Mouse (Mus musculus) spleen, adult 2 months (tissue): ENCODE measurements around the gene Cmtr1.

Source experiments
- CTCF ChIP-seq: fragments of 200-500 bp; IDR thresholded peaks from 2 replicates; pipeline ENCODE4 v1.5.1; 2011; ENCODE audit warnings: mild to moderate bottlenecking, inconsistent platforms; ENCODE audit not compliant: insufficient read depth, insufficient read length, insufficient replicate concordance; ENCODE audit errors: extremely low read depth
- POLR2A ChIP-seq: fragments of 200-500 bp; IDR thresholded peaks from 2 replicates; pipeline ENCODE4 v1.6.1; 2011; ENCODE audit warnings: low read depth, low read length, inconsistent platforms

GRCm38 (mm10) chr17:29680174-29680573, 19.8 kb downstream of the Cmtr1 start:
- TF ChIP-seq CTCF (no peak), POLR2A (no peak)
